Mouse (Mus musculus) right cerebral cortex, postnatal 14 days (tissue): ENCODE data around the gene Mfsd6l.

Experiments used
- DNase-seq: peaks from one replicate; pipeline ENCODE4 v3.0.0; 2022

Gene Mfsd6l

DNA sequence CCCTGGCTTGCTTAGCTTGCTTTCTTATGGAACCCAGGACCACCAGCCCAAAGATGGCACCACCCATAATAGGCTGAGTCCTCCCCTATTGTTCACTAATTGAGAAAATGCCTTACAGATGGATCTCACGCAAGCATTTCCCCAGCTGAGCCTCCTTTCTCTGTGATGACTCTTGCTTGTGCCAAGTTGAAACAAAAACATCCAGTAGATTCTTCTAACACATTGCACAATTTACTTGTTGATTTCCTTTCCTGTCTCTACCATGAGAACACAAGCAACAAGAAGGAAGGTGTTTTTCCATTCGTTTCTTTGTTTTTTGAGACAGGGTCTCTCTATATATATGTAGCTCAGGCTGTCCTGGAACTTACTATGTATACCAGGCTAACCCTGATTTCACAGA lies 51.1 kb downstream of the Mfsd6l start:
- no peak for DNase-seq
